Mouse (Mus musculus) MEL (cell line): Measurements from ENCODE around the gene Ksr1. TPM values are rescaled to one million over a fixed set of nuclear protein-coding genes. Genes with fewer than 3 reads are reported as not detected.

ENCODE experiments used
- DNase-seq: peaks from one replicate; pipeline ENCODE4 v3.0.0; 2011; ENCODE audit warnings: low read depth, low spot score
- H3K27ac ChIP-seq: 2 replicates; pipeline ENCODE4 v1.5.1; 2012; ENCODE audit warnings: low read depth, mild to moderate bottlenecking, control low read depth, low read length, moderate library complexity; ENCODE audit not compliant: control insufficient read depth
- H3K27me3 ChIP-seq, 2 experiments: fragments of 150-350 bp in 1 of 2; sonication (generic) in 1 of 2; 2 replicates each; pipeline ENCODE4 v1.6.1; 2012; ENCODE audit warnings: low read length in 2 of 2, mild to moderate bottlenecking in 2 of 2, improper control_type of control experiment in 1 of 2, moderate library complexity in 1 of 2; ENCODE audit not compliant: insufficient read depth in 2 of 2, control insufficient read depth in 1 of 2
- H3K36me3 ChIP-seq, 2 experiments: 2 replicates each; pipeline ENCODE4 v1.6.1; 2012 to 2014; ENCODE audit warnings: low read length in 2 of 2, improper control_type of control experiment in 1 of 2, inconsistent platforms in 1 of 2, mild to moderate bottlenecking in 1 of 2; ENCODE audit not compliant: insufficient read depth in 2 of 2, control insufficient read depth in 1 of 2
- H3K4me1 ChIP-seq, 2 experiments: fragments of 150-350 bp in 1 of 2; sonication (generic) in 1 of 2; 2 replicates each; pipeline ENCODE4 v1.6.1; 2012; ENCODE audit warnings: low read length in 2 of 2, improper control_type of control experiment in 1 of 2, mild to moderate bottlenecking in 1 of 2; ENCODE audit not compliant: insufficient read depth in 2 of 2, control insufficient read depth in 1 of 2
- H3K4me3 ChIP-seq, 2 experiments: fragments of 150-350 bp in 1 of 2; sonication (generic) in 1 of 2; 2 replicates each; pipeline ENCODE4 v1.5.1; 2012; ENCODE audit warnings: low read depth in 2 of 2, low read length in 2 of 2, mild to moderate bottlenecking in 2 of 2, moderate library complexity in 2 of 2, control low read depth in 1 of 2, improper control_type of control experiment in 1 of 2; ENCODE audit not compliant: control insufficient read depth in 1 of 2, insufficient read depth in 1 of 2
- H3K79me2 ChIP-seq: 2 replicates; pipeline ENCODE4 v1.6.1; 2012; ENCODE audit warnings: mild to moderate bottlenecking, low read length, moderate library complexity; ENCODE audit not compliant: control insufficient read depth, poor library complexity, insufficient read depth
- H3K9ac ChIP-seq: 2 replicates; pipeline ENCODE4 v1.6.1; 2012; ENCODE audit warnings: low read depth, mild to moderate bottlenecking, control low read depth, low read length, moderate library complexity; ENCODE audit not compliant: control insufficient read depth, poor library complexity, severe bottlenecking
- H3K9me3 ChIP-seq: fragments of 150-350 bp; sonication (generic); replicated peaks from 2 replicates; pipeline ENCODE4 v1.6.1; 2012; ENCODE audit warnings: mild to moderate bottlenecking, low read length, improper control_type of control experiment, moderate library complexity; ENCODE audit not compliant: insufficient read depth
- CHD2 ChIP-seq: IDR thresholded peaks from 2 replicates; pipeline ENCODE4 v1.6.1; 2011; ENCODE audit warnings: low read length, improper control_type of control experiment
- EP300 ChIP-seq, 2 experiments: IDR thresholded peaks; 2 replicates each; pipeline ENCODE4 v1.6.1; 2011; ENCODE audit warnings: improper control_type of control experiment in 2 of 2, low read length in 2 of 2, low read depth in 1 of 2, mild to moderate bottlenecking in 1 of 2
- ETS1 ChIP-seq: IDR thresholded peaks from 2 replicates; pipeline ENCODE4 v1.6.1; 2012; ENCODE audit warnings: low read depth, mild to moderate bottlenecking, inconsistent platforms, low read length, improper control_type of control experiment, moderate library complexity
- GABPA ChIP-seq: IDR thresholded peaks from 2 replicates; pipeline ENCODE4 v1.6.1; 2012; ENCODE audit warnings: low read depth, mild to moderate bottlenecking, inconsistent platforms, low read length, improper control_type of control experiment, moderate library complexity
- GATA1 ChIP-seq: IDR thresholded peaks from 2 replicates; pipeline ENCODE4 v1.6.1; 2011; ENCODE audit warnings: low read depth, low read length, improper control_type of control experiment
- HCFC1 ChIP-seq: IDR thresholded peaks from 2 replicates; pipeline ENCODE4 v1.6.1; 2012; ENCODE audit warnings: low read depth, mild to moderate bottlenecking, inconsistent platforms, low read length, improper control_type of control experiment, moderate library complexity
- KAT2A ChIP-seq: conservative IDR thresholded peaks from 2 replicates; pipeline ENCODE4 v1.6.1; 2012; ENCODE audit warnings: low read depth, low read length, improper control_type of control experiment, inconsistent platforms
- MEF2A ChIP-seq: IDR thresholded peaks from 2 replicates; pipeline ENCODE4 v1.6.1; 2014; ENCODE audit warnings: low read depth, mild to moderate bottlenecking, inconsistent platforms, low read length, improper control_type of control experiment; ENCODE audit not compliant: poor library complexity, insufficient replicate concordance, severe bottlenecking; ENCODE audit errors: extremely low read depth
- MYB ChIP-seq: IDR thresholded peaks from 2 replicates; pipeline ENCODE4 v1.6.1; 2011; ENCODE audit warnings: mild to moderate bottlenecking, low read depth, low read length, improper control_type of control experiment
- NELFE ChIP-seq: IDR thresholded peaks from 2 replicates; pipeline ENCODE4 v1.6.1; 2011; ENCODE audit warnings: low read depth, low read length, improper control_type of control experiment
- NRF1 ChIP-seq: IDR thresholded peaks from 2 replicates; pipeline ENCODE4 v1.6.1; 2014; ENCODE audit warnings: low read depth, mild to moderate bottlenecking, inconsistent platforms, low read length, improper control_type of control experiment, moderate library complexity; ENCODE audit not compliant: poor library complexity, insufficient read depth, severe bottlenecking
- POLR2A ChIP-seq, 2 experiments: IDR thresholded peaks; 2 replicates each; pipeline ENCODE4 v1.6.1; 2011 to 2012; ENCODE audit warnings: low read length in 2 of 2, mild to moderate bottlenecking in 2 of 2, control low read depth in 1 of 2, improper control_type of control experiment in 1 of 2, low read depth in 1 of 2, moderate library complexity in 1 of 2; ENCODE audit not compliant: control insufficient read depth in 1 of 2, insufficient read depth in 1 of 2, poor library complexity in 1 of 2
- POLR2AphosphoS2 ChIP-seq: IDR thresholded peaks from 2 replicates; pipeline ENCODE4 v1.6.1; 2011; ENCODE audit warnings: low read length, improper control_type of control experiment
- POLR2AphosphoS5 ChIP-seq: IDR thresholded peaks from 2 replicates; pipeline ENCODE4 v1.6.1; 2012; ENCODE audit warnings: low read depth, borderline replicate concordance, mild to moderate bottlenecking, inconsistent platforms, low read length, moderate library complexity, mixed read lengths
- RAD21 ChIP-seq: IDR thresholded peaks from 2 replicates; pipeline ENCODE4 v1.6.1; 2011; ENCODE audit warnings: mild to moderate bottlenecking, low read depth, low read length, improper control_type of control experiment
- RCOR1 ChIP-seq: IDR thresholded peaks from 2 replicates; pipeline ENCODE4 v1.6.1; 2012; ENCODE audit warnings: low read depth, mild to moderate bottlenecking, inconsistent platforms, low read length, improper control_type of control experiment
- SIN3A ChIP-seq: IDR thresholded peaks from 2 replicates; pipeline ENCODE4 v1.6.1; 2012; ENCODE audit warnings: low read length, improper control_type of control experiment, inconsistent platforms
- TAL1 ChIP-seq: IDR thresholded peaks from 2 replicates; pipeline ENCODE4 v1.6.1; 2012; ENCODE audit warnings: mild to moderate bottlenecking, inconsistent platforms, low read length, moderate library complexity, mixed read lengths
- ZC3H11A ChIP-seq: IDR thresholded peaks from 2 replicates; pipeline ENCODE4 v1.6.1; 2012; ENCODE audit warnings: low read depth, mild to moderate bottlenecking, inconsistent platforms, low read length, improper control_type of control experiment
- ZMIZ1 ChIP-seq: IDR thresholded peaks from 2 replicates; pipeline ENCODE4 v1.6.1; 2012; ENCODE audit warnings: low read depth, mild to moderate bottlenecking, inconsistent platforms, low read length, improper control_type of control experiment, moderate library complexity
- ZNF384 ChIP-seq: IDR thresholded peaks from 2 replicates; pipeline ENCODE4 v1.6.1; 2012; ENCODE audit warnings: low read depth, mild to moderate bottlenecking, inconsistent platforms, low read length, improper control_type of control experiment
- polyA plus RNA-seq, 2 experiments: library from polyadenylated mRNA; stranded (reverse) in 1 of 2; unstranded in 1 of 2; fragments of >175 nt in 1 of 2; fragments of >200 nt in 1 of 2; gene quantifications; 2 replicates each; pipeline versions ENCODE4 v1.2.1 to v1.2.4; 2012; ENCODE audit warnings: low replicate concordance in 2 of 2, low read depth in 1 of 2; ENCODE audit not compliant: insufficient read length in 2 of 2, insufficient read depth in 1 of 2, missing spikeins in 1 of 2
- total RNA-seq: library from RNA; depleted of rRNA; stranded (reverse); fragments of 300-350 nt; gene quantifications from 2 replicates; pipeline ENCODE4 v1.2.3, GENCODE M21; 2012

Ksr1 gene
- total and polyA plus RNA-seq, 3 experiments = 9.7 to 18.4 TPM; not detected in 1

- Histone ChIP-seq H3K4me1 (peaks cover 24 to 33% of the 10 kb centered on the region in 2 experiments), H3K36me3 (peaks cover 0 to 30% of the 10 kb centered on the region in 2 experiments; a peak in 2 of 4 replicates), H3K9ac (no peak overlapping the region), H3K4me3 (no peak overlapping the region), H3K9me3 (no peaks in the 10 kb centered on the region), H3K27ac (no peak overlapping the region), H3K27me3 (no peaks in the 10 kb centered on the region), H3K79me2 (no peaks in the 10 kb centered on the region)
- TF ChIP-seq GATA1 = no peak
- TF ChIP-seq NRF1 = no peak
- TF ChIP-seq MYB = no peak
- TF ChIP-seq ZMIZ1 = no peak
- TF ChIP-seq EP300 (IDR thresholded peaks at IDR 0.05; ENCODE audit: low read depth in 1 of 2, low read length in 2 of 2) = no peak
- no peak for TF ChIP-seq MEF2A
- TF ChIP-seq NELFE = no peak
- no peak for TF ChIP-seq ZC3H11A
- no peak for TF ChIP-seq ZNF384
- TF ChIP-seq SIN3A = no peak
- no peak for TF ChIP-seq ETS1
- TF ChIP-seq RAD21 = no peak
- no peak for TF ChIP-seq TAL1
- no peak for TF ChIP-seq HCFC1
- TF ChIP-seq POLR2A (IDR thresholded peaks at IDR 0.05; ENCODE audit: control insufficient read depth in 1 of 2, insufficient read depth in 1 of 2, low read depth in 1 of 2, low read length in 2 of 2, poor library complexity in 1 of 2) = no peak
- no peak for TF ChIP-seq CHD2
- no peak for DNase-seq
Observed at GRCm38 (mm10) chr11:79059062-79059461, 87.1 kb downstream of the Ksr1 start.

DNA sequence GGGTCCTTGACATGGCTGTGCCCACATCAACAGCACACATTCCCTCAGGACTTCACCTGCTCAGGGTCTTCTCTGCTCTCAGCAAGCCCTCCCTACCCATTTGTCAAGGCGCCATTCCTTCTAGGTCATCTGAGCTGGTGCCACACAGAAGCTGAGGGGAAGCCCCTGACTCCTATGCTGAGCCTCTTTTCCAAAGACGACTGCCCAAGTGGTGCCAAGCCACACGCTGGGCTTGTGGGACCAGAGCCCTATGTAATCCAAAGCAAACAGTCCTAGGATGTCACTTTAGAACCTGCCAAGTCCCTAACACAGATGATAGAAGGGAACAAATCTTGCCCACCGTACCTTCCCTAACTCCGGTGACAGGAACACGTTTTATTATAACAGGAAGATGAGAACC is 87.6 kb downstream of the Ksr1 start:
- Histone ChIP-seq H3K9me3 (no peaks in the 10 kb centered on the region), H3K27me3 (no peaks in the 10 kb centered on the region), H3K4me3 (no peak overlapping the region), H3K4me1 (peaks cover 27 to 38% of the 10 kb centered on the region in 2 experiments), H3K36me3 (peaks cover 0 to 33% of the 10 kb centered on the region in 2 experiments; a peak in 2 of 4 replicates), H3K9ac (no peak overlapping the region), H3K79me2 (no peaks in the 10 kb centered on the region), H3K27ac (peak overlapping the region; percentile 63)
- TF ChIP-seq GABPA = no peak
- TF ChIP-seq MEF2A = no peak
- TF ChIP-seq POLR2AphosphoS2 = no peak
- no peak for TF ChIP-seq POLR2AphosphoS5
- TF ChIP-seq RCOR1 = no peak
- no peak for TF ChIP-seq NELFE
- TF ChIP-seq ZNF384 = no peak
- TF ChIP-seq KAT2A = no peak
- no peak for DNase-seq
